Mouse (Mus musculus) C2C12 (cell line): ENCODE data around the gene Arl4c.

Source experiments
- CEBPB ChIP-seq: IDR thresholded peaks from one replicate; pipeline ENCODE4 v1.6.1; 2011; ENCODE audit warnings: low read depth, mild to moderate bottlenecking, control low read depth, moderate library complexity
- CTCF ChIP-seq: IDR thresholded peaks from one replicate; pipeline ENCODE4 v1.5.1; 2011; ENCODE audit not compliant: control insufficient read depth, insufficient read depth, insufficient read length
- FOSL1 ChIP-seq: IDR thresholded peaks from one replicate; pipeline ENCODE4 v1.8.0; 2011; ENCODE audit warnings: mild to moderate bottlenecking, low read length; ENCODE audit not compliant: poor library complexity, insufficient read depth, severe bottlenecking
- MAX ChIP-seq: IDR thresholded peaks from one replicate; pipeline ENCODE4 v1.6.1; 2011; ENCODE audit warnings: mild to moderate bottlenecking, control low read depth
- MYOD1 ChIP-seq: IDR thresholded peaks from one replicate; pipeline ENCODE4 v1.6.1; 2011; ENCODE audit warnings: low read depth; ENCODE audit not compliant: control insufficient read depth, insufficient read length
- MYOG ChIP-seq: IDR thresholded peaks from one replicate; pipeline ENCODE4 v1.6.1; 2011; ENCODE audit not compliant: control insufficient read depth, insufficient read length; ENCODE audit errors: extremely low read depth
- USF1 ChIP-seq: IDR thresholded peaks from one replicate; pipeline ENCODE4 v1.6.1; 2011; ENCODE audit warnings: low read depth, mild to moderate bottlenecking, control low read depth, moderate library complexity

DNA sequence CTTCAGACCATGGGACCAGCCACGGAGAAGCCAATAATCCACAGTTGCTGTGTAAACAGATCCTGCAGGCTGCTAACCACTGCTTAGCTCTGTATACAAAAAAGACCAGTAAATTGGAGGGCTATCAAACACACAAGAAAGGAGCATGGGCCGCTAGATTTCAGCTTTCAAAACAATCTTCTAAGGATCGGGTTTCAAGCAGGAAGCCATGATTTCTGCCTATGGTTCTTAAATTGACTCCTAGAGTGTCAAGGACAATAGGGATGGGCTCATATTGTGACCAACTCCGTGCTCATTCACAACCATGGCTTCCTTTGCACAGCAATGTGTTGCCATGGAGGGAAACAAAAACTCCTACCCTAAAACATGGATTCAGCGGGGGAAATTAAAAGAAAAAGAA is 3.1 kb downstream of the Arl4c start:
- TF ChIP-seq CTCF (no peak), MAX (no peak), FOSL1 (no peak), MYOG (no peak), USF1 (no peak), MYOD1 (no peak), CEBPB (no peak)
